Mouse (Mus musculus): ENCODE measurements around the gene Ssxb6.
"Not testable (repeated sequence)": the region's sequence is repeated elsewhere in the genome, so short reads cannot be mapped to it uniquely, and the experiment has no call there.

Ssxb6 gene

DNA sequence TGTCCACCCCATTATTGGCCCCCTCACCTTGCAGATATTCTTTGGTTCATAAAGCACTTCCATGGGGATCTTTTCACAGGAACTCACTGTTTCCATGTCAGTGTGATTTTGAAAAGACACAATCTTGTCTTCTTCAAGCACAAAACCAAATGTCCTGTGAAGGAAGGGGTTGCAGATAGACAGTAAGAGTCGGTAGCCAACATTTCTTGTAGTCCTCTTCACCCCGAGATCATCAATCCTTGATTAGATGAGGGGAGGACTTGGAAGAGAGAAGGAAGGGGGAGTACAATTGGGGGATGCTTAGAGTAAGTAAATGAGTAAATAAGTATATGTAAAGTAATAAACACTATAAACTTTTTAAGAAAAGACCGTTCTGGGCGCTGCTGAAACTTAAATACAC is at the start of gene Ssxb6:
Gene Ssxb6, minus strand, starts transcription at position 101 of the 400 bp plus-strand sequence.
- DNase-seq (ENCODE audit: low spot score in 2 of 2), result not testable (repeated sequence)

GRCm38 (mm10) chrX:8591716-8592115 is 43.7 kb upstream of the Ssxb6 start, which contains the start of gene Ssxb3:
Gene Ssxb3 (minus strand): TSS chrX:8591816.
- DNase-seq (ENCODE audit: low spot score in 2 of 2), result not testable (repeated sequence)

DNA sequence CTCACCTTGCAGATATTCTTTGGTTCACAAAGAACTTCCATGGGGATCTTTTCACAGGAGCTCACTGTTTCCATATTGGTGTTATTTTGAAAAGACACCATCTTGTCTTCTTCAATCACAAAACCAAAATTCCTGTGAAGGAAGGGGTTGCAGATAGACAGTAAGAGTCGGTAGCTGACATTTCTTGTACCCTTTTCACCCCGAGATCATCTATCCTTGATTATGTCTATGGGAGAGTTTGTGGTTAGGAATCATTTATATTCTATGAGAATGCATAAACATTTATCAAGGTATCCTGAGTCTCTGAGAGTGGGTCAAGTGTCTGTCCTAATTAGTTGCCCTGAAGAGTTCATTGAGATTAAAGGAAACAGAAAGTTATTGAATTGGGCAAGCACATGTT is 23.2 kb downstream of the Ssxb6 start, which contains the start of gene Gm14459:
Gene Gm14459, minus strand, starts transcription at position 101 of the 400 bp plus-strand sequence.
- no peak for DNase-seq (ENCODE audit: low spot score in 2 of 2)

Data from right cerebral cortex, adult 2 months (tissue).